Mouse (Mus musculus): ENCODE data around the gene Abca13.
A peak's percentile ranks its signal among the peaks of the same experiment; 100 is the strongest.
"Not testable (repeated sequence)": the region's sequence is repeated elsewhere in the genome, so short reads cannot be mapped to it uniquely, and the experiment has no call there.

Gene Abca13

GRCm38 (mm10) chr11:9191555-9192131 lies at the start of gene Abca13:
TSS of gene Abca13 (plus strand) at chr11:9191942.
- DNase-seq, result no peak

- no peak for DNase-seq
Measured at GRCm38 (mm10) chr11:9145113-9145512, 46.6 kb upstream of the Abca13 start.

GRCm38 (mm10) chr11:9146115-9146514 lies 45.6 kb upstream of the Abca13 start:
- no peak for DNase-seq

- DNase-seq, result no peak
Measured at GRCm38 (mm10) chr11:9146683-9147082, 45.1 kb upstream of the Abca13 start.

GRCm38 (mm10) chr11:9148206-9148605 lies 43.5 kb upstream of the Abca13 start:
- DNase-seq, result no peak

- not testable (repeated sequence) for DNase-seq
Measured at GRCm38 (mm10) chr11:9150403-9150802, 41.3 kb upstream of the Abca13 start.

- DNase-seq, result no peak
Measured at GRCm38 (mm10) chr11:9159953-9160352, 31.8 kb upstream of the Abca13 start.

GRCm38 (mm10) chr11:9167331-9167730 lies 24.4 kb upstream of the Abca13 start:
- DNase-seq, result no peak

- no peak for DNase-seq
Measured at GRCm38 (mm10) chr11:9181477-9181876, 10.3 kb upstream of the Abca13 start.

- not testable (repeated sequence) for DNase-seq
Measured at GRCm38 (mm10) chr11:9189471-9189870, 2.3 kb upstream of the Abca13 start.

GRCm38 (mm10) chr11:9190772-9191554 lies 779 bp upstream of the Abca13 start:
- DNase-seq, result no peak

- no peak for DNase-seq
Measured at GRCm38 (mm10) chr11:9194861-9195260, 3.1 kb downstream of the Abca13 start.

- DNase-seq, result no peak
Measured at GRCm38 (mm10) chr11:9199868-9200267, 8.1 kb downstream of the Abca13 start.

- no peak for DNase-seq
Measured at GRCm38 (mm10) chr11:9210707-9211106, 19.0 kb downstream of the Abca13 start.

GRCm38 (mm10) chr11:9213580-9213979 lies 21.8 kb downstream of the Abca13 start:
- no peak for DNase-seq

- no peak for DNase-seq
Measured at GRCm38 (mm10) chr11:9216252-9216651, 24.5 kb downstream of the Abca13 start.

GRCm38 (mm10) chr11:9220501-9220900 lies 28.8 kb downstream of the Abca13 start:
- DNase-seq, result no peak

- peak; percentile 32 for DNase-seq
Measured at GRCm38 (mm10) chr11:9221646-9222045, 29.9 kb downstream of the Abca13 start.

GRCm38 (mm10) chr11:9226399-9226798 lies 34.7 kb downstream of the Abca13 start:
- no peak for DNase-seq

GRCm38 (mm10) chr11:9249627-9250026 lies 57.9 kb downstream of the Abca13 start:
- DNase-seq, result not testable (repeated sequence)

- DNase-seq, result not testable (repeated sequence)
Measured at GRCm38 (mm10) chr11:9263072-9263471, 71.3 kb downstream of the Abca13 start.

- peak; percentile 5 for DNase-seq
Measured at GRCm38 (mm10) chr11:9269090-9269489, 77.3 kb downstream of the Abca13 start.

GRCm38 (mm10) chr11:9285204-9285603 lies 93.5 kb downstream of the Abca13 start:
- DNase-seq, result no peak

GRCm38 (mm10) chr11:9285759-9286158 lies 94.0 kb downstream of the Abca13 start:
- no peak for DNase-seq

Measured in right cerebral cortex, adult 18-20 months (tissue).